Mouse (Mus musculus) olfactory bulb, adult 2 months (tissue): ENCODE data around the gene Car15. TPM values are rescaled to one million over a fixed set of nuclear protein-coding genes. Genes with fewer than 3 reads are reported as not detected.

Source experiments
- H3K27ac ChIP-seq: fragments of 200-500 bp; 2 replicates; pipeline ENCODE4 v1.5.1; 2012; ENCODE audit warnings: low read depth, low read length; ENCODE audit not compliant: insufficient read depth
- H3K4me1 ChIP-seq: fragments of 200-500 bp; 2 replicates; pipeline ENCODE4 v1.6.1; 2012; ENCODE audit warnings: low read length; ENCODE audit not compliant: control insufficient read depth, insufficient read depth
- H3K4me3 ChIP-seq: fragments of 200-500 bp; 2 replicates; pipeline ENCODE4 v1.5.1; 2012; ENCODE audit warnings: mild to moderate bottlenecking, low read depth, low read length, moderate library complexity; ENCODE audit not compliant: insufficient read depth
- CTCF ChIP-seq: fragments of 200-500 bp; IDR thresholded peaks from 2 replicates; pipeline ENCODE4 v1.5.1; 2012; ENCODE audit warnings: low read depth, mild to moderate bottlenecking, low read length, moderate library complexity; ENCODE audit not compliant: insufficient read depth
- POLR2A ChIP-seq: fragments of 200-500 bp; IDR thresholded peaks from 2 replicates; pipeline ENCODE4 v1.6.1; 2012; ENCODE audit warnings: mild to moderate bottlenecking, low read depth, low read length, moderate library complexity; ENCODE audit not compliant: insufficient read depth
- WGBS: fragments of 180-500 bp; shearing (Covaris S2); methylation state at CpG from one replicate; pipeline ENCODE4 v1.1.7; 2018; 5-methylcytosine and 5-hydroxymethylcytosine counted together
- polyA plus RNA-seq: library from polyadenylated mRNA; stranded (reverse); fragments of >200 nt; gene quantifications from 2 replicates; pipeline ENCODE4 v1.2.4, GENCODE M21; 2012; ENCODE audit warnings: low replicate concordance; ENCODE audit not compliant: missing spikeins, insufficient read depth, insufficient read length

Gene Car15
- polyA plus RNA-seq, 1 experiment = not detected

- TF ChIP-seq POLR2A = no peak
- H3K4me3 ChIP-seq = no peak overlapping the region
- H3K4me1 ChIP-seq = peaks cover 7% of the 10 kb centered on the region; the same call in 1 of the 2 replicates
- H3K27ac ChIP-seq = no peak overlapping the region
Observed at GRCm38 (mm10) chr16:17858592-17858991, 20.4 kb upstream of the Car15 start.

- 90% methylated on average over 7 of the region's 7 CpGs for WGBS
- Histone ChIP-seq H3K27ac (no peak overlapping the region), H3K4me1 (peaks cover 5% of the 10 kb centered on the region; the same call in 1 of the 2 replicates), H3K4me3 (no peak overlapping the region)
- no peak for TF ChIP-seq POLR2A
- TF ChIP-seq CTCF = no peak
Observed at GRCm38 (mm10) chr16:17857157-17857556, 19.0 kb upstream of the Car15 start.

DNA sequence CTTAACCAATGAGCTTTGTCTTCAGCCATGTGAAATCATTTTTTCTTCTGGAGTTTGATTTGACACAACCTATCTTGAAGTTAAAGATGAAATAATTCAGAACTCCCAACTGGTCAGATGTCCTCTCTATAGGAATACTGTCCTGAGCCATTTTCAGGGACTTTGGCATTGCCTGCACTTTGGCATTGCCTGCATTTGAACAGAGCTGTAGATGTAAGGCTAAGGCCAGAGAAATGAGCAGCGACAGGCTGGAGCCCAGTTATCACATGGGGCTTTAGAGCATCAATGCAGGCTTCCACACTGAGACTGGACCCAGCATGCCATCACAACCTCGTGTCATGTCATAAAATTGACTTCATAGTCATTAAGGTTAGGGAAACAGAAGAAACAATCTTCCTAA lies 15.1 kb upstream of the Car15 start:
- 91% methylated on average over 2 of the region's 2 CpGs for WGBS
- H3K4me3 ChIP-seq = no peak overlapping the region
- H3K4me1 ChIP-seq = no peaks in the 10 kb centered on the region
- no peak overlapping the region for H3K27ac ChIP-seq
- TF ChIP-seq CTCF (no peak), POLR2A (no peak)

- no peak overlapping the region for H3K27ac ChIP-seq
- TF ChIP-seq CTCF (no peak), POLR2A (no peak)
- H3K4me3 ChIP-seq = no peak overlapping the region
- no peaks in the 10 kb centered on the region for H3K4me1 ChIP-seq
- 92% methylated on average over 1 of the region's 1 CpGs for WGBS
Observed at GRCm38 (mm10) chr16:17851860-17852259, 13.7 kb upstream of the Car15 start.

GRCm38 (mm10) chr16:17851331-17851730 lies 13.2 kb upstream of the Car15 start:
- Histone ChIP-seq H3K4me1 (no peaks in the 10 kb centered on the region), H3K4me3 (no peak overlapping the region), H3K27ac (no peak overlapping the region)
- TF ChIP-seq POLR2A (no peak), CTCF (no peak)
- 93% methylated on average over 5 of the region's 5 CpGs for WGBS

DNA sequence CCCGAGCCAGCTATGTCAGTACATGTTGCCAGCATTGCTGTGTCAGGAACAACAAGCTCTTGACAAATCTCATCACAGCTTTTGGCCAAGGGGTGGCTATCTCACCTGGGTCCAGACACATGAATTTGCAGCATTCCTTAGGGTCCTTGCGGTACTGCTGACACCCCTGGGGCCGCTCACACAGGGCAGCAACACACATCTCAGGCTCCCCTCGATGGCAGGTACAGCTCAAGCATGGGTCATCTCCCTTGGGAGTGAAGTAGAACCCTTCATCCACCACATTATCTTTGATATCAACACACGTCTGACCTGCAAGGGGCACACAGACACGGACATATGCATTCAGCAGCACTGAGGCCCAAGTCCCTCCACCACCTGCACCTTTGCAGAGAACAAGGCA lies 11.3 kb upstream of the Car15 start:
- 85% methylated on average over 6 of the region's 6 CpGs for WGBS
- Histone ChIP-seq H3K4me3 (no peak overlapping the region), H3K27ac (no peak overlapping the region), H3K4me1 (no peaks in the 10 kb centered on the region)
- TF ChIP-seq CTCF (no peak), POLR2A (no peak)

DNA sequence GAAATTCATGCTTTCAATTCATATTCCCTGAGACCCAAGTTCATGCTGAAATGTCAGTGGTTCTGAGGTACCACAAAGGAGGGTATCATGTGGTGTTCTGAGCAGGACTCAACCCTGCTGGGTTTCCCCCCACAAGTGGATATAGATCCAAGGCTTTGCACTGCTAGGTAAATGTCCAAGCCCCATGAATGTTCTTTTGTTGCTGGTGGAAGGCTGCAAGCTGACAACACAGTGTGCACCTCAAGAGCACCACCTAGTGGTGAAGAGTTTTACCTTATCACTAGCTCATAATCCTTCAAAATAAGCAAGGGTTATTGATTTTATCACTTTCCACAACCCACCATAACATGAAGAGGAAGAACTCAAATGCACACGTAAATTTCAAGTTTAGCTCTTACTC lies 10.8 kb upstream of the Car15 start:
- Histone ChIP-seq H3K4me1 (no peaks in the 10 kb centered on the region), H3K27ac (no peak overlapping the region)
- 22% methylated on average over 1 of the region's 1 CpGs for WGBS

GRCm38 (mm10) chr16:17848431-17848830 lies 10.3 kb upstream of the Car15 start:
- Histone ChIP-seq H3K27ac (no peak overlapping the region), H3K4me3 (no peak overlapping the region), H3K4me1 (no peaks in the 10 kb centered on the region)
- 92% methylated on average over 6 of the region's 6 CpGs for WGBS
- TF ChIP-seq CTCF = no peak
- TF ChIP-seq POLR2A = no peak

More for the DNA sequence above, 10.8 kb upstream of the Car15 start:
- H3K4me3 ChIP-seq = no peak overlapping the region
- TF ChIP-seq POLR2A (no peak), CTCF (no peak)

GRCm38 (mm10) chr16:17843701-17844365 lies 5.7 kb upstream of the Car15 start:
- H3K4me3 ChIP-seq = no peak overlapping the region
- H3K4me1 ChIP-seq = no peaks in the 10 kb centered on the region
- TF ChIP-seq CTCF = no peak
- TF ChIP-seq POLR2A = no peak
- no peak overlapping the region for H3K27ac ChIP-seq
- WGBS = 68% methylated on average over 10 of the region's 10 CpGs

DNA sequence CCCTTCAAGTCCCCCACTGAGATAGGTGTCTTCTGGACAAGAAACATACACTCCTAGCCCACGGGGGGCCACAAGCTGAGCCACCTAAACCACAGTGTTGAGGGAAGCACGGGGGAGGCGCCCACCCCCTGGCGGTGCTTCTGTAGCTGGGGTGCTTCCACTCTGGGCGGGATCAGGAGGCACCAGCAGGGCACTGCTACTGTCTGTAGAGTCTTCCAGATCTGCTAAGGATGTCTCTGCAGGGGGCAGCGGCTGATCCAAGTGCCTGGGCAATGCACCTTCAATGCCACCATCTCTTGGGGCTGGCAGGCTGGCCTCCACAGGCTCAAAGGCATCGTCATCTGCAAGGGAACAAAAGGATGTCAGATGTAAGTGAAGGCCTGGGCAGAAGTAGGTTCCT lies 4.3 kb upstream of the Car15 start:
- no peak for TF ChIP-seq POLR2A
- no peak for TF ChIP-seq CTCF
- WGBS = 91% methylated on average over 7 of the region's 7 CpGs
- Histone ChIP-seq H3K4me3 (no peak overlapping the region), H3K27ac (no peak overlapping the region), H3K4me1 (no peaks in the 10 kb centered on the region)
